In genomic region chr12:97938361-97938760, GRCm38 (mm10) we compare ENCODE assay signal across 25 mouse cellular contexts.
"Had no signal": no experiment of that assay in that cellular context is flagged by ENCODE, and none has a peak within 500 bp of the region (broad histone marks: within the 10 kb centered on the region; RNA-seq: fewer than 3 reads in every experiment).

No protein-coding gene starts in this region.

- H3K9ac ChIP-seq: hindbrain, embryonic 12.5 days; hindbrain, embryonic 14.5 days; intestine, embryonic 15.5 days; limb, embryonic 13.5 days; liver, embryonic 13.5 days; liver, embryonic 15.5 days had no signal

- H3K4me2 ChIP-seq: heart, embryonic 11.5 days; hindbrain, embryonic 12.5 days; hindbrain, embryonic 14.5 days; intestine, embryonic 15.5 days; limb, embryonic 13.5 days; liver, embryonic 11.5 days; liver, embryonic 13.5 days; liver, embryonic 15.5 days had no signal

- H3K27me3 ChIP-seq: hindbrain, embryonic 12.5 days; intestine, embryonic 15.5 days; limb, embryonic 13.5 days; liver, embryonic 13.5 days; liver, embryonic 15.5 days had no signal

- ATAC-seq: forebrain, embryonic 16.5 days; hindbrain, embryonic 16.5 days; inflammation-experienced regulatory T-cells, adult 6 months; intestine, embryonic 15.5 days; intestine, postnatal 0 days had no signal

- H3K36me3 ChIP-seq: hindbrain, embryonic 10.5 days; hindbrain, embryonic 12.5 days; intestine, embryonic 15.5 days; limb, embryonic 13.5 days; liver, embryonic 13.5 days; liver, embryonic 15.5 days had no signal

- H3K9me3 ChIP-seq: hindbrain, embryonic 10.5 days; hindbrain, embryonic 12.5 days; intestine, embryonic 15.5 days; limb, embryonic 13.5 days; liver, embryonic 15.5 days had no signal

- H3K4me1 ChIP-seq: hindbrain, embryonic 10.5 days; hindbrain, embryonic 12.5 days; intestine, embryonic 15.5 days; limb, embryonic 13.5 days; liver, embryonic 13.5 days; liver, embryonic 15.5 days had no signal

- H3K27ac ChIP-seq: gastrocnemius, adult 2 months; hindbrain, embryonic 10.5 days; hindbrain, embryonic 12.5 days; hindbrain, embryonic 14.5 days; intestine, embryonic 15.5 days; layer of hippocampus, adult 2 months; left cerebral cortex, adult 2 months; limb, embryonic 13.5 days; liver, embryonic 13.5 days; liver, embryonic 15.5 days had no signal

- H3K4me3 ChIP-seq: gastrocnemius, adult 2 months; hindbrain, embryonic 10.5 days; hindbrain, embryonic 12.5 days; intestine, embryonic 15.5 days; layer of hippocampus, adult 2 months; left cerebral cortex, adult 2 months; limb, embryonic 13.5 days; liver, embryonic 13.5 days; liver, embryonic 15.5 days had no signal

- DNase-seq: gastrocnemius, adult 2 months; gastrocnemius, postnatal 10 days; gastrocnemius, postnatal 25 days; heart, postnatal 36 days; kidney, adult 18-20 months; kidney, adult 8-10 months; kidney, postnatal 10 days; kidney, postnatal 25 days; kidney, postnatal 4 days; liver; liver, embryonic 13.5 days had no signal
